Mouse (Mus musculus): ENCODE data around the gene Dbi. TPM values are rescaled to one million over a fixed set of nuclear protein-coding genes. Genes with fewer than 3 reads are reported as not detected.
A peak's percentile ranks its signal among the peaks of the same experiment; 100 is the strongest.

Gene Dbi
- 791 and 964 TPM in 2 replicates for total RNA-seq (2021)
- long read RNA-seq, transcript Dbi-201 (4 exons, 569 nt): major isoform, 1,042 of 1,066 reads
- long read RNA-seq, partial matches to known transcripts: 12 of 1,066 reads
- long read RNA-seq, other reads (novel, unspliced or antisense): 5 of 1,066 reads

- DNase-seq: peak; percentile 98
Observed at GRCm38 (mm10) chr1:120120969-120121811, at the start of gene Dbi, which contains the start of gene 3110009E18Rik. Gene Dbi (minus strand): TSS chr1:120121078. Gene 3110009E18Rik (plus strand): TSS chr1:120121187.

DNA sequence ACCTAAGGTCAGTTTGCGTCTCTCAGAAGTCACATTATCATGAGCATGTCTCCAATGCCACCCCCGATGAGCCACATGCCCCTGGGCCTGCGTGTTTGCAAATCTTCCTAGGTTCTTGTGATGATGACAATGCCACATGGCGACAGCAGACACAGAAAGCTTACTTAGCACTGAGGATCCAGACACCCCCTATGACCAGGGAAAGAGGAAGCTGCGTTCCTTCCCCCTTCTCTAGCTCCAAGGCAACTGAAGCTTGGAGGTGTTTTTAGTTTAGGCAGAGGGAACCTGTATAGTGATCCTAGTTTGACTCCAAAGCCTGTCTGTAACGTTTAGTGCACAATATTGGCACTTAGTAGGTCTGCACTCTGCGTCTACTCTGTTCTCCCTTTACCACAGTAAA lies 49.4 kb upstream of the Dbi start:
- DNase-seq: no peak

- no peak for DNase-seq
Observed at GRCm38 (mm10) chr1:120168674-120169073, 47.8 kb upstream of the Dbi start.

DNA sequence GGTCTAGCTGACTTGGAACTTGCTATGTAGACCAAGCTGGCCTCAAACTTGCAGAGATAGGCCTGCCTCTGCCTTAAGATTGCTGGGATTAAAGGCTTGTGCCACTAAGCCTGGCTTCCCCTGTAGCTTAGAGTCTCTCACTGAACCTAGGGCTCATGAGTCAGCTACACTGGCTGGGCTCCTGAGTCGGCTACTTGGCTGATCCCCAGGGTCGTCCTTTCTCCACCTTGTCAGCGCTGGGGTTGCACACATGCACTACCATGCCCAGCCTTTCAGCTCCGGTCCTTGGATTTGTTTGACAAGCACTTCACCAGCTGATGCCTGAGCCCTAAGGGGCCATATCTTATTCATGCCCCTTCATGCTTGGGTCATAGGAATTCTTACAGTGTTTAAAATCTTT lies 47.1 kb upstream of the Dbi start:
- DNase-seq: no peak

GRCm38 (mm10) chr1:120162616-120163015 lies 41.7 kb upstream of the Dbi start:
- DNase-seq: no peak

DNA sequence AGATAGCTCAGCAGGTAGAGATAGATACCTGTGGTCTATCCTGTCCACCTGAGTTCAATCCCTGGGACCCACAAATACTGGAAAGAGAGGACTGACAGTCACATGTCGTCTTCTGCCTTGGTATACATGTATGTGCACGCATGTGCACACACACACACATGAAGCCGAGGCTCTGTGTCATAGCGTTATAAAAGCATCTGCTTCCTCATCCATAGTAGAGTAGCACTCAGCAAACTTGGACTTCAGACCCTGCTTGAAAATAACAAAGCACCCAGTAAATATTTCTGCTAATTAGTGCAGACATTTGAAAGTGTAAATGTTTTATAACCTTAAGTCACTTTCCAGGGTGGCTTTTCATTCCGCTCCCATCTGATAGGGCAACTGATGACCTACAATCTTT lies 40.6 kb upstream of the Dbi start:
- DNase-seq: no peak

DNA sequence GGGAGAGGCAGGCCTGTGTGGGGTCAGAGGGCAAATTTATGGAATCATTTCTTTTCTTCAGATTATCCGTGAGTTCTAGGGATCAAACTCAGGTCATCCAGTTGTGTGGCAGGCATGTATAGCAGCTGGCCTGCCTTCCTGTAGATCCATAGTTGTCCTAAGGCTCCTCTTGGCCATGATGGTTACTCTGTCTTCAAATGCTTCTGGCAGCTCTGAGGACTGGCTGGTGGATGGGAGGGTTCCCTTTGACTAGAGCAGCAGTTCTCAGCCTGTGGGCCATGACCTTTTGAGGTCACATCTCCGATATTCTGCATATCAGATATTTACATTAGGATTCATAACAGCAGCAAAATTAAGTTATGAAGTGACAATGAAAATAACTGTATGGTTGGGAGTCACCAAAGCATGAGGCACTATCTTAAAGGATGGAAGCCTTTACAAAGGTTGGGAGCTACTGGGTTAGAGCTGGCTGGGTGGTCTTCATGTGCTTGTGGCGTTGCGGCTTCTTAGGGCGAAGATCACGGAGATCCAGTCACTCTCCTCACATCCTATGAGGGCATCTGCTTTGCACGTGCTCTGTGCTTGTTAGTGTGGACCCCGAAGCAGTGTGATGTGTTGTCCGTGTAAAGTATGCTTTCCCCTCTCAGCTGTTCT lies 37.7 kb upstream of the Dbi start:
- no peak for DNase-seq

DNA sequence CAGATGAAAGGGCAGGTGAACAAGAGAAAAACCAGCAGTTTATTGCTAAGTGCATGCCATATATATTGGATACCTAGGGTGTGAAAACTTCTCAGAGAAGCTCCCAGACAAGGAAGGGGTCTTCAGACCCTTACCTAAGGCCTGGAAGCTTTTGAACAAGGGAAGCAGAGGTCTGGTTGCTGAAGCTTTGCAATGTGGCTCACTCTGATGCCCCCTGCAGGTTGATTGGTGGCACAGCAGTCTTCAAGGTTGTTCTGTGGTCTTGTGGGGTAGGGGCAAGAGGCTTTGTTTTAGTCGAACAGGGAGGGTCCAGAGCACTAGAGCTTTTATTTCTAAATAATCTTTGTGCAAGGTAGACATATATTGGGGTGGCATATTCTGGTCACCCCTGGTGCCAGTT lies 34.4 kb upstream of the Dbi start:
- DNase-seq: no peak

GRCm38 (mm10) chr1:120154232-120154631 lies 33.4 kb upstream of the Dbi start:
- peak; percentile 15 for DNase-seq

GRCm38 (mm10) chr1:120146994-120147393 lies 26.1 kb upstream of the Dbi start:
- DNase-seq: no peak

DNA sequence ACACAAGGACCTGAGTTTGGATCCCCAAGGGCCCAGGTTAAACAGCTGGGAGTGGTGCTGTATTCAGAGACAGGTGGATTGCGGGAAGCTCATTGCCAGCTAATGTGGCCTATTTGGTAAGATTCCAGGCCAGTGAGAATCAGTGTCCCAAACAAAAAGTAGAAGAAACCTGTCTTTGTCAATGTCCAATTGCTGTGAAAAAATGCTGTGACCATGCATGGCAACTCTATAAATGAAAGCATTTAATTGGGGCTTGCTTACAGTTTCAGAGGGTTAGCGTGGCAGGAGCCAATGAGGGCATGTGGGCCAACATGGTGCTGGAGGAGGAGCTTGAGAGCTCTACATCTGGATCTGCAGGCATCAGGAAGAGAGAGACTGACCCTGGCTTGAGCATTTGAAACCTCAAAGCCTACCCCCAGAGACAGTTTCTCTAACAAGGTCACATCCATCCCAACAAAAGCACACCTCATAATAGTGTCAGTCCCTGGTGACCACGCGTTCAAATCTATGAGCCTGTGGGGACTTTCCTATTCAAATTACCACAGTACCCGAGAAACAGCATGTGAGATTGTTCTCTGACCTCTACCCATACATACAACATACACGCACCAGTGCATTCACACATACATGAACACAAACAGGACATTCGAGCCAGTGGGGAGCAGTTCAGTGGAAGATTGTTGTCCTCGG lies 24.8 kb upstream of the Dbi start:
- DNase-seq: no peak

DNA sequence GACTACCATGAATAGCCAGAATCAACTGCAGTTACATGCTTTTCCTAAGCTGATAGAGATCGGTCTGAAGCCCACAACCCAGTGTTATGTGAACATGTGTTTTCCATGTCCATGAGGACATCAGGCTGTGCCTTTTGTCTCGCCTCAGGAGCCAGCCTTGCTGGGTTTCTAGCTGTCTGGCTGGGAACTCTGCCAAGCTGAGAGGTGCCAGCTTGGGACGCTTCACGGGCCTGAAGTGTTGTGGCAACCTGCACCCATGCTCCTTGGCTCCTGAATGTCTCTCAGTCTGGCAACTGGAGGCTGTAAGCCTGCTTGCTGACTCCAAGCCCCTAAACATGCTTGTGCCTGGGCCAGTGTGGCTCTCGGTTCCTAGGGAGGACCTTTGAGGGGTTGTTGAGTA lies 21.7 kb upstream of the Dbi start:
- DNase-seq: peak; percentile 37

DNA sequence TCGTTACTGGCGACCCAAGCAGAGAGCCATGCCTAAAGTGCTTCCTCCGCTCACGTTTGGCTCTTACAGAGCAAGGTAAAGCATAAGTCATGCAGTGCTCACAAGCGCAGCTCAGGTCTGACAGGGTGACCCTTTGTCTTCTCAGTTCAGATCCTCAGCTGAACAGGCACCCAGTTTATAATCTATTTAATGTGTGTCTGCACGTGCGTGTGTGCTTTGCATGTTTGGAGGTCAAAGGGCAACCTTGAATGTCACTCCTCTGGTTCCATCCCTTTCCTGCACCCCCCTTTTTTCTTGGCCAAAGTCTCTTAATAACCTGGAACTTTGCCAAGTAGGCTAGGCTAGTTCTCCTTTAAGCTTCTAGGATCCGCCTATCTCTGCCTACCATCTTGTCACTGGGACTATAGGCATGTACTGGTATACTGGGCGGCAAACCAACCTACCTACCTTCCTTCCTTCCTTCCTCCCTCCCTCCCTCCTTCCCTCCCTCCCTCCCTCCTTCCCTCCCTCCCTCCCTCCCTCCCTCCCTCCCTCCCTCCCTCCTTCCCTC lies 19.3 kb upstream of the Dbi start:
- DNase-seq: no peak

- DNase-seq: no peak
Observed at GRCm38 (mm10) chr1:120138923-120139540, 18.2 kb upstream of the Dbi start.

DNA sequence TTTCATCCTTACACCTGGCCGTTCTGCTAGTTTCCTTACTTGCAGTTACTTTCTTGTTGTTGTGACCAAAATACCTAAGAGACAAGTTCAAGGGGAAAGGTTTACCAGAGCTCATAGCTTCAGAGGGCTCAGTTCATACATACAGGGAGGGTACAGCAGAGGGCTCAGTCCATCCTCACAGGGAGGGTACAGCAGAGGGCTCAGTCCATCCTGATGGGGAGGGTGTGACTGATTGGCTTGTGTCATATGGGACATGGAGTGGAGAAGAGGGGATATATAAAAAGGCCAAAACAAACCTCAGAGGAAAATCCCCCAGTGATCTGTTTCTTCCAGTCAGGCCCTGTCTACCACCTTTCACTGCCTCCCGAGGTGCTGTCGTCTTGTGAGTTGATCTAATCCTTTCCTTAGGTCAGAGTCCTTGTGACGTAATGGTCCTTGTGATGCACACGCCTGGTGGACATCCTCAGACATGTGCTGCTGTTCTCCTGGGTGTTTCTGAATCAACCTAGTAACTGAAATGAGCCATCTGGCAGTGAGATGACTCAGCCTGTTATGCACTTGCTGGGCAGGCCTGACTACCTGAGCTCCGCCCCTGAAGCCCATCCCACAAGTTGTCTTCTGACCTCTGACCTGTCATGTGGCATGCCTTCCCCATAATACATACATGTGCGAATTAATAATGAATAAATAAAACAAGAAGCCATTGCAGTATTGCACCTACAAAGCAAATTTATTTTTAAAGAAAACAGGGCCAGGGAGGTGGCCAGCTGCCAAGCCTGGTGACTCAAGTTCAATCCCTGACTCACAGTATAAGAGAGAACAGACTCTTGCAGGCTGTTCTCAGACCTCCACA lies 15.3 kb upstream of the Dbi start:
- DNase-seq: peak; percentile 83

DNA sequence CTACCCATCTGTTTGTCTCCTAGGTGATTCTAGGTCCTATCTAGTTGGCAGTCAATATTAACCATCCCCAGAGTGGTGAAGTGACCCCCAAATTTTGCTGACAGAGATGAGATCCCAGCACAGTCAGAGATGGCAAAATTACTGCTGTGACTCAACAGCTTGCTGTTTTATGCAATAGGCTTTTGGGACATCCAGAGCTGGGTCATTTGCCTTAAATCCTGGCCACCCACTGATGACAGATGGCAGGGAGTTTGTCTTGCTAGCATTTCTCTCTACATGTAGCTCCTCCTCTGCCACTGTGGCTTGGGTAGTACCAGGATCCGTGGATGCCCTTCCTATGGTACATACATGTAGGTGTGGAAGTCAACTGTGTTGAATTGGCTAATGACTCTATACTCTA lies 11.5 kb upstream of the Dbi start:
- no peak for DNase-seq

- no peak for DNase-seq
Observed at GRCm38 (mm10) chr1:120126318-120126717, 5.4 kb upstream of the Dbi start.

DNA sequence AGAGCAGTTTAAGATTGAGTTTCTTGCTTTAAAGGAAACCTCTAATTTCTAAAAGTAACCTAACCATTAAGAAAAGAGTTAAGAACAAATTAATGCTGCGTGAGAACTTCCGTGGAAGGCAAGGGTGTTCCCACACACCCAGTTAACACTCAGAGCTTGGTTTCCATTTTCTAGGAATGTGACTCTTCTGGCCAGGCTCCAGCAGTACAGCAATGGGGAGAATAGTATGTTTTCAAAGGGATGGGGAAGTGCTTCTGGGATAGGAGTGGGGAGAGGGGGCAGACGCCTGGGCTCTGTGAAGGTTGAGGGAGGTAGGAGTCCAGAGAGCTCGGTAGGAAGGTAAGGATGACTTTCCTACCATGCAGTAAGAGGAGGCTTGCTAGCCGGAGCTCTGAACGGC lies 4.6 kb upstream of the Dbi start:
- no peak for DNase-seq

- peak; percentile 32 for DNase-seq
Observed at GRCm38 (mm10) chr1:120124839-120125238, 4.0 kb upstream of the Dbi start.

DNA sequence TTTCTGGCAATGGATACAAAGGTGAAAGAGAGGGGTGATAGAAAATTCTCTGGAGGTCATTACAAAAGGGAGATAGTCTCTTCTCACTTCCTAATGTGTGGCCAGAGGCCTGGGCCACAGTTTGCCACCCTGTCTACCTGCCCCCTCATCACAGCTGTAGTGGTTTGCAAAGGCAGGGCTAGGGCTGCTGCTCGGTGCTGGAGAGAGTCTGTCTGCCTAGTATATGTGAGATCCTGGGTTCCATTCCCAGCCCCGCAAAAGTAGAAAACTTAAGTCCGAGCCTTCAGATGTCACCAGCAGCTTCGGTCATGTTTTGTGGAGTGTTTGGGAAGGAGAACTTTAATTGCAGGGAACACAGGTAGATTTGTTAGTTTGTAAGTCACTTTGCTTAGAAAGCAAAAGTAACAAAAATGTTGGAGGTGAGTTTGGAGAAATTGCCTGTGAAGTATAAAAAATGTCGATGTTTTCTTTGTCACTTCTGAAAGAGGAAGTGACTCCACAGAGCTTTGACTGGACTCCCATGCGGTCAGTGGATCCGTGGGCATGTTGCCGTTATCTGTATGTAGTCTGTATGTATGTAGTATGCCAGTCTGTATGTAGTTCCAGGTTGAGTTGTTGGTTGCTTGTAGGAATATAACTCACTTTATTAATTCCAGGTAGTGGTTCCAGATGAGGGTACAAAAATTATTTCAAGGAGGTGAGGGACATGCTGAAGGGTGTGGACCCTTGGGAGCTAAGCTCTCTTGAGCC lies 1.9 kb upstream of the Dbi start:
- no peak for DNase-seq
